Mouse (Mus musculus) layer of hippocampus, postnatal 36 days (tissue): ENCODE results near the gene Msrb2. TPM values are rescaled to one million over a fixed set of nuclear protein-coding genes. Genes with fewer than 3 reads are reported as not detected.

Source experiments
- total RNA-seq, 2 experiments: library from RNA; stranded (reverse); gene quantifications; 2 replicates each; pipeline ENCODE4 v1.2.3; 2021

The Msrb2 gene
- total RNA-seq, 2 experiments from 2014 or later: 30.0 to 31.4 TPM

Other genes starting within 250 kb of the Msrb2 start
- gene Armc3, start 172.1 kb upstream of the Msrb2 start, total RNA-seq: under 1 TPM; 0.40 to 0.73 TPM
- gene Ptf1a, start 74.2 kb downstream of the Msrb2 start, total RNA-seq: not detected
- gene 4921504E06Rik, start 182.5 kb downstream of the Msrb2 start, total RNA-seq: not detected